Mouse (Mus musculus): ENCODE results near the gene Zfp991. TPM values are rescaled to one million over a fixed set of nuclear protein-coding genes. Genes with fewer than 3 reads are reported as not detected.

Gene Zfp991
- 7.0 and 7.6 TPM in 2 replicates for polyA plus RNA-seq (2015; fragmentation: Nextera tagmentation; extraction: Ambion mirVana)

DNA sequence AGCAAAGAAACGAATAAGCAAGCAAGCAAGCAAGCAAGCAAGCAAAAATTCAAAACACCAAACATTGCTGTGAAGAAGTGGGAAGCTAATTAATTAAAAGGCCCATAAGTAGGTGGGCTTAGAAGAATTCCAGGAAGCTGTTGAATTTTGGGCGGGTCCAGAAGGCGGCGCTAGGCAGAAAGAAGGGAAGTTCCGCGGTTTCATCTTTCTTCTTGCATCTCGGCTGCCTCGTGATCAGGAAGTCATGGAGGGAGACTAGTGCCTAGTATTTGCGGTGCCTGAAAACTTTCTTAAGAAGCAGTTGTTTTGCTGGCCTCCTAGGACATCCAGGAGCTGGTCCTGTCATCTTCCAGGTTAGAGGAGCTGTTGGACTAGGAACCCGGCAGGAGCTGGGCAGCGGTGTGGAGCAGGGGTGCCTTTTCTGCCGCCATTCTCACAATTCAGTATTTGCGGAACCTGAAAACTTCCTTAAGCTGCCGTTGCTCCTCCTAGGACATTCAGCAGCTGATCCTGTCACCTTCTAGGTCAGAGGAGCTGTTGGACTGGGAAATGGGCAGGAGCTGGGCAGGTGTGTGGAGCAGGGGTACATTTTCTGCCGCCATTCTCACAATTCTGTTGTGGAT, at the start of gene Zfp991:
Zfp991 (plus strand) TSS at position 202 of the 623 bp plus-strand sequence.

Other genes with a start within 250 kb of the Zfp991 start
- gene Gm21411, start 222.4 kb upstream of the Zfp991 start, polyA plus RNA-seq (2015; fragmentation: Nextera tagmentation; extraction: Ambion mirVana): not detected in 2 replicates
- gene Zfp989, start 160.1 kb upstream of the Zfp991 start, polyA plus RNA-seq (2015; fragmentation: Nextera tagmentation; extraction: Ambion mirVana): 0.05 and 0.08 TPM in 2 replicates
- 0.25 TPM in 1 of 2 replicates, not detected in the other for gene Rex2, start 110.2 kb upstream of the Zfp991 start, polyA plus RNA-seq (2015; fragmentation: Nextera tagmentation; extraction: Ambion mirVana)
- gene Zfp988, start 173.6 kb downstream of the Zfp991 start, polyA plus RNA-seq (2015; fragmentation: Nextera tagmentation; extraction: Ambion mirVana): 0.18 and 0.21 TPM in 2 replicates
- 0.18 TPM in 1 of 2 replicates, not detected in the other for gene Zfp978, start 229.3 kb downstream of the Zfp991 start, polyA plus RNA-seq (2015; fragmentation: Nextera tagmentation; extraction: Ambion mirVana)